Mouse (Mus musculus): ENCODE data around the gene Faap24.

Gene Faap24

DNA sequence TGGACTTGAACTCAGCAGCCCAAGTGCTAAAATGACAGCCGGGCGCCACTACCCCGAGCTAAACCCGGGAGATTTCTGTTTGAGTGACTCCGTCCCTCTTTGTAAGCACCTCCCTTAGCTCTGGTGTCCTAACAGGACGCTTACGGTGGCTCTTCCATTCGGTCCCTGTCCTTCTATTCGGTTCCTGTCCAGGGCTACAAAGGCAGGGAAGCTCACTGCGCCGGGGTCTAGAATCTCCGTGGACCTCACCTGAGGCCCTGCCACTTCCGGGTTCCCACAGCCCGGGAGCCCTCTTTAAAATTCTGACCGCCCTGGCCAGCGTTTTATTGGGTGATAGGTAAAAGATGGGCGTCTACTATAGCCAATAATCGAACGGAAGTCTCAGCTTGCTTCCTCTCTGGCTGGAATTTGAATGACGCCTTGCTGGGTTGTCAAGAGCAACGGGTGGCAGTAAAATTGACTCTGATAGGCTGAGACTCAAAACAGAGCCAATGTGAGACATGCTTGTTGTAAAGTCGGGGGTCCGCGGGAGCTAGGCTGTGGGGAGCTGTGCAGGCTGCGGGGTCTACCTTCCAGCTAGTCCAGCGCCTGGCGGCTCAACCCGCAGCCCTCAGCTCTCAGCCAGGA is at the start of gene Faap24, which contains the start of gene Cep89:
TSS of gene Faap24 (minus strand) at position 295 of the 627 bp plus-strand sequence.
TSS of gene Cep89 (plus strand) at position 494 of the 627 bp plus-strand sequence.
- peak; percentile 92 for DNase-seq

DNA sequence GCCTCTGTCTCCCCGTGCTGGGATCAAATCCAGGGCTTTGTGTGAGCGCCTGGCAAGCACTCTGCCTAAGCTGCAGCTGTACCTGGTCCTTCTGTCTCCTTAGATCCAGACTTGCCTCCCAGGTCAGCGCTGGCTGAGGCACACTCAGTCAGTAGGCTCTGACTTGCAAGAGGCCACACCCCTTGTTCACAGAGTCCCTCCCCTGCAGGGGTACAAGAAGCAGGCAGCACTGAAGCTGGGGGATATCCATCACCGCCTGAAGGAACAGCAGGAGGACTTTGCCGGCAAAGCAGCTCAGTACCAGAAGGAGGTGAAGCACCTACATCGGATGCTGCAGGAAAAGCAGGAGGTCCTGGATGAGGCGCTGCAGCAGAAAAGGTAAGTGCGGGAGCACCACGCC is 38.6 kb upstream of the Faap24 start:
- no peak for DNase-seq

DNA sequence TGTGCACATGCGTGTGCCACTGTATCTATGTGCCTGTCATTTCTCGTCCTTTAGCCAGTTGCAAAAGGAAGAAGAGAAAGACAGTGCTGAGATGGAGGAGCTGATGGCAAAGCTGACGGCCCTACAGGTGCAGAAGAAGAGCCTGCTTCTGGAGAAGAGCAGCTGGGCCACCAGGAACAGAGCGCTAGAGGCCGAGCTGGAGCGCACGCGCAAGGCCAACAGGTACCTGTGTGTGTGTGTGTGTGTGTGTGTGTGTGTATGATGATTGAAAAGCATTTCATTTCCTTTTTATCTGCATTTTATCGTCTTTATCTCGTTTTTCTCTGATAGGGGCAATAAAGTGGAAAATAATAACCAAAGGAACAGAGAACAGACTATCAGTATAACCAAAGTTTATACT is 31.5 kb upstream of the Faap24 start:
- no peak for DNase-seq

DNA sequence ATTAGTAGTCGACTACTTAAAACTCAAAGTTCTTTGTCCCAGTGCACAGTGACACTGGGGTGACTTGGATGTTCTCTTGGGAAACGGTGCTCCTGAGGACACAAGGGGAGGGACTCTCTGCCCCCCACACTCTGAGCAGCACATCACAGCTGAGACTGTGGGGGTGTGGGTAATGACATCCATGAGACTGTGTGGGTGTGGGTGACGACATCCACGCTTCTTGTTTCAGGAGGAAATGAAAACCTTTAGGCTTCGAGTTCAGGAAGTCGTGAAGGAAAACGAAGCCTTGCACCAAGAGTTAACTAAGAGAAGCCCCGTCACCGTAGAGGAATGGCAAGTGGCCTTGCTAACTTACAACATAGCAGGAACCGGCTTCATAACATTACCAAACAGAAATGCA is 26.4 kb upstream of the Faap24 start:
- no peak for DNase-seq

DNA sequence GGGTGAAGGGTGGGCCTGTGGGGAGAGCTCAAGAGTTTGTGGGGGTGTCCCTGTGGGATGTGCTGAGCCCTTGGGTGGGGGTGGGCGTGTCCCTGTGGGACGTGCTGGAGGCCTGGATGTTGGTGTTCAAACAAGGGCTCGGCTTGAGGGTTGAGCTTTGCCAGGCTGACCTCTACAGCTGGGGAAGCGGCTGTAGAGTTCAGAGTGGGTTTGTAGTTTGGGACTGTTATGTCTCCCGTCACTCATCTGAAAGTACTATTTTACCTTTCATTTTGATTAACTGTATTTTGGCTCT is 20.0 kb upstream of the Faap24 start:
- no peak for DNase-seq

DNA sequence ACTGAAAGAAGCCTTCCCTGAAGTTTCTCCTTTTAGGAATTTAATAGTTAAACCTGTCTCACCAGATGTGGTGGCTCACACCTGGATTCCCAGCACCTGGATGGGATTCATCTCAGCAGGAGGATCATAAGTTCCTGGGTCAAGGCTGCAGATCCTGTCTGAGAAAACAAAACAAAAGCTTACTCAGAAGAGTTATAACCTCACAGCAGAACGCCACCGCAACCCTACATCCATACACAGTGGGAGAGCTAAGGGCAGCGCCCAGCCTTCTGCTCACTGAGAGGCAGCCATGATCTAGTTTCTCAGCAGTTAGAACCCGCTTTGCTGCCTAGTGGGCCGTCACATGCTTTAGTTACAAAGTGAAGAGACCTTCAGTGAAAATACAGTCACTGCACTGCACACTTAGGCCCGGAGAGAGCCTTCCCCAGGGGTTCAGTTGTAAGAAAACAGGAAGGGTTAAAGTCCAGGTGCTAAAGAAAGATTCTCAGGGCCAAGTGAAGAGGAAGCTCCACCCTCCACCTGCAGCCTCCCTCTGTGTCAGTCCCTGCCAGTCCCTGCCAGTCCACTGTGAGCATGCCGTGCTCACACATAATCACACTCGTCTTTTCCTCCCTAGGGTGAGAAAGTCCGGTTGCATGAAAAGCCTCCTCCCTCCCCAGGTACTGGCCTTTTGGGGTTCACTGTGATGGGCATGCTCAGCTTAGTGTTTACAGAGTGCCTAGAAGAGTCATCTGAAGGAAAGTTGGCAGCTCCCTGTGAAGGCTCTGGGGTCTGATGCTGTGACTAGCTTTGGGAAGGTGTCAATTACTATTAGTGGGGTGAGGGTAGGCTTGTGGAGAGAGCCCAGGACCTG is 19.4 kb upstream of the Faap24 start:
- no peak for DNase-seq

DNA sequence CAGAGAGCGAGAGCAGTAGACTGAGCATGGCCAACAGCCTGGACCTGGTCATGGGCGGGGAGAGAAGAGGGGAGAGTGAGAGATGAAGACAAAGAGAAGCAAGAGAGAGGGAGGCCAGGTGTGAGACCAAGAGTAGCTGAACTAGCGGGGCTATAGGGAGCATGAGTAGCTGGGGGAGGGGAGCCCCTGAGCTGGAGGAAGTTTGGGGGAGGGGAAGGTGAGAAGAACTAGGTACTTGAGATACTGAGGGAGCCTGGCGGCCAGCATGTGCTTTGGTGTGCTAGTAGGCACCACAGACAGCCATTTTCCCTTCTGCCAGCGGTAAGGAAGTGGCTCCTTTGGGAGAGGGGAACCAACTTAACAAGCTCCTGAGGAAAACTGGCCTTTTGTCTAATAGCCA is 18.6 kb upstream of the Faap24 start:
- DNase-seq = no peak

DNA sequence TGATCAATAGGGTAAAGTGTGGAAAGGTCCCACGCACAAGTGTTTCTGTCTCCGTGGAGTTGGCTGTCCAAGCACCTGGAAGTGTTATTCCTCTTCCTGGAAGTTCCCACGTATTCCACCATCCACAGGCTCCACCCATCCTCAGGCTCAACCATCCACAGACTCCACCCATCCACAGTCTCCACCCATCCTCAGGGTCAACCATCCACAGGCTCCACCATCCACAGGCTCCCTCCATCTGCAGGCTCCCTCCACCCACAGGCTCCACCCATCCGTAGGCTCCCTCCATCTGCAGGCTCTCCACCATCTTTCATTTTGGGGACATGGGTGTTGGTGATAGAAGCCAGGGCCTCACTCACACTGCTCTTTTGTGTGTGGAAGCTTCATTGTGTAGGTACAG is 4.5 kb upstream of the Faap24 start:
- no peak for DNase-seq

DNA sequence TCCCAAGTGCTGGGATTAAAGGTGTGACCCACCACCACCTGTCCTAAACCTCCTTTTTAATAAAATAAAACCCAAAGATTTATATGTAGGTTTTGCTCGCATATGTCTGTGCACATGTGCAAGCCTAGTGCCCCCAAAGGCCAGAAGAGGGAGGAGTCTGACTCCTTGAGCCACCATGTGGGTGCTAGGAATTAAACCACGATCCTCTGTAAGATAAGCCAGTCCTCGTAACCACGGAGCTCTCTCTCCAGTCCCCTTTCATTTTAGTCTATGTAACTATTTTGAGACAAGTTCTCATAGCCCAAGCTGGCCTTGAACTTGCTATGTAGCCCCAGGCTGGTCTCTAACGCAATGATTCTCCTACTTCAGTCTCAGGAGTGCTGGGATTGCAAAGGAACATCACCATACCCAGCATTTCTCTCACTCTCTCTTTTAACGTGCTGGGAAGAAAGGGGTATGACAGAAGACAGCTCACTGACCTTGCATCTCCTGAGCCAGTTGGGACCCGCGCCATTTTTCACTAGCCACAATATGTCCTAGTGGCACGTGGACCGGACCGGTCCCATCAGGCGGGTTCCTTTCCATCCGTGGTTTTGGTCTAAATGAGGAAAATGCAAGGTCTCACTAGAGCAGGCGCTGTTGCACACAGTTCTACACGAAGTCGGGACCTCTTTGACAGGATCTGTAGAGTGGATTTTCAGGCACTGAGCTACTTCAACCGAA is 741 bp downstream of the Faap24 start:
- peak; percentile 33 for DNase-seq

DNA sequence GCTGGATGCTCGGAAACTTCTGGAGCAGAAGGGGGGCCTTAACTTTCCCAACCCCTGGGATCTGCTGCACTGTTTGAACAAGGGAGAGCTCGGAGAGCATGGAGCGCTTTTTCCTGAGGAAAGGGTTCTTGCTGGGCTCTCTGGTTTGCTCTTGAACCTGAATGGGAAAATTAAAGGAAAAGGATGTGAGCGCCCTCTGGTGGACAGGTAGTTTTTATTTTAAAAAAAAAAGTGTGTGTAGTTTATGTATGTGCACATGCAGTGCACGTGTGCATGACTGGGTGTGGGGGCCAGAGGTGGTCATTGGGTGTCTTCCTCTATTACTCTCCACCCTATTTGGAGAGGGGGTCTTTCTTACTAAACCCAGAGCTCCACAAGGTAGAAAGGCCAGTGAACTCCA is 3.7 kb downstream of the Faap24 start:
- no peak for DNase-seq

DNA sequence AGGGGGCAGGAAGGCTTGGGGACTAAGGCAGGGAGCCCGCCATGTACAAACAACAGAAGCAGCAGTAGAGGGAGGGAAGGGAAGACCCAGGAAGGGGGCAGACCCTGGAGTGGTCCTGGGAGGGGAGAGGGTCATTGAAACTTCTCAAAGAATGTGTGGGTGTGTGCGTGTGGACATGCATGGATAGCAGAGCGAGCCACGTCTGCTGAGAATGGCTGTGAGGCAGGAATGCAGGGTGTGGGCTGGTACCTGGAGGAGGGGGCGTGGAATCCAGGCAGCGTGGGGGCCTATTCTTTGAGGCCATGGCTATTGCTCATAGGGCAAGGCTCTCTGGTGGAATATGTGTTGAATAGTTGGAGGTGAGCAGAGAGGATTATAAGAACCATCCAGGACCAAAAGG is 7.9 kb downstream of the Faap24 start:
- no peak for DNase-seq

DNA sequence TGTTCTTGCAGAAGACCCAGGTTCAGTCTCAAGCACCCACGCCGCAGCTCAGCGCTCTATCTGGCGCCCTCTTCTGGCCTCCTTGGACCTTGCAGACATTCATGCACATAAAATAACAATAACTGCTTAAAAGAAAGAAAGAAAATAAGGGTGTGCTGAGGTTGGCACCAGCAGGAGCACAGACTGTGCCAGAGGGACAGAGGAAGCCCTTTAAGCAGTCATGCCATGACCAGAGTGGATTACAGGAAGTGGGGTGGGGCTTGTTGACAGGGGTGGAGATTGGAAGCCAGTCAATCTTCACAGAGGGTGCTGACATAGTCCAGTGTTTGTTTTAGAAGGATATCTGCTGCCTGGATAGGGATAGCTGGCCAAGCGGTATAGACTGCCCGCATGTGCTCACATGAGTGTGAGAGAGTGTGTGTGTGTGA is 10.1 kb downstream of the Faap24 start:
- no peak for DNase-seq

DNA sequence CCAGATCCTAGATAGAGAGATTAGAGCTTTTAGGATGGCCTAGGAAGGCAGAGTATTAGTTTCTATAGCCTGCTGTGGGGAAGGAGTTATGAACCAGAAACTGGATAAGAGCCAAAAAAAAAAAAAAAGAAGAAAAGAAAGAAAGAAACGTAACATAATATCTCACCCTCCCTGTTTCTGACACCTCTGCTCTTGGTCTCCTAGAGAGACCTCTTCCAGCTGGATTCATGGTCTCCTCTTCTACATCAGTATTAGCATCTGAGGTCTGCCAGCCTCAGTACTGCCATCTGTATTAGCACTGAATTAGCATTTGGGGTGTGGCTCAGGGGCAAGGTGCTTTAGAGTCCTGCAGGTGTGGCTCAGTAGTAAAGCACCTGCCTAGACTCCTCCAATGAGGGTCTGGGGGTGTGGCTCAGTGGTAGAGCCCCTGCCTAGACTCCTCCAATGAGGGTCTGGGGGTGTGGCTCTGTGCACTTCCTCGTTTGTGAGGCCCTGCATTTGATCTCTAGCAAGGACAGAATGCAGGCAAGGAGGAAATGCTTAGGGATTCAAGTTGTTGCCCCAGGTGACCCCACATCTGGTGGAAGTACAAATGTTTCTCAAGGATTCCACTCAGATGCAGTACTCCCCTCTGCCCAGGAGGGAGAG is 13.8 kb downstream of the Faap24 start:
- DNase-seq = no peak

DNA sequence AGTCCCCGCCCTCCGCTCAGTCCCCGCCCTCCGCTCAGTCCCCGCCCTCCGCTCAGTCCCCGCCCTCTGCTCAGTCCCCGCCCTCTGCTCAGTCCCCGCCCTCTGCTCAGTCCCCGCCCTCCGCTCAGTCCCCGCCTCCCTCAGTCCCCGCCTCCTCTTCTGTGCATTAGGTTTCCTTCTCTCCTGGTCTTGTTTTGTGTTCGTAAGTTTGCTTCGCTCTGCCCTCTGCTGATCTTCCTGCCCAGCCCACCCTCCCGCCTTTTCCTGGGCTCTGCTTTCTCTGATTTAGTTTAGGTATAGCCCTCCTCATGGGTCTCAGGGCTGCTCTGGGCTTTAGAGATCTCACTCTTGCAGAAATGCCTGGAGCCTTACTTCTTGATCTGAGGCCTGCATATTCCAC is 14.8 kb downstream of the Faap24 start:
- no peak for DNase-seq

DNA sequence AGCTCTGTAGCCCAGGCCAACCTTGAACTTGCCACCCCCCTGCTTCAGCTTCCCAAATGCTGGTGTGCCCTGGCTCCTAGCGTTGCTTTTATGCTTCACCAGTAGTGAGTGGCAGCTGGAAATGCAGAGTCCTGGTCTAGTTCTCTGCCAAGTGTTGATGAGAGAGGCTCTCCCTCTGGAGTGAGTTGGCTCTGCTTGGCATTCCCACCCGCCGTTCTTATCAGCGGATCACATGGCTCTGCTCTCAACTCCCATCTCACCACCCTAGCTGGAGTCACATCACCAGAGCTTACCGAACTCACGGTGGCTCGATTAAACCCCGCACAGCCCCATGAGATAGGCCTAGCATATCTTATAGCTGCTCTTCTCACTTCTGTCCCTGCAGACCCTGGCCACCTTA is 16.3 kb downstream of the Faap24 start:
- DNase-seq = no peak

DNA sequence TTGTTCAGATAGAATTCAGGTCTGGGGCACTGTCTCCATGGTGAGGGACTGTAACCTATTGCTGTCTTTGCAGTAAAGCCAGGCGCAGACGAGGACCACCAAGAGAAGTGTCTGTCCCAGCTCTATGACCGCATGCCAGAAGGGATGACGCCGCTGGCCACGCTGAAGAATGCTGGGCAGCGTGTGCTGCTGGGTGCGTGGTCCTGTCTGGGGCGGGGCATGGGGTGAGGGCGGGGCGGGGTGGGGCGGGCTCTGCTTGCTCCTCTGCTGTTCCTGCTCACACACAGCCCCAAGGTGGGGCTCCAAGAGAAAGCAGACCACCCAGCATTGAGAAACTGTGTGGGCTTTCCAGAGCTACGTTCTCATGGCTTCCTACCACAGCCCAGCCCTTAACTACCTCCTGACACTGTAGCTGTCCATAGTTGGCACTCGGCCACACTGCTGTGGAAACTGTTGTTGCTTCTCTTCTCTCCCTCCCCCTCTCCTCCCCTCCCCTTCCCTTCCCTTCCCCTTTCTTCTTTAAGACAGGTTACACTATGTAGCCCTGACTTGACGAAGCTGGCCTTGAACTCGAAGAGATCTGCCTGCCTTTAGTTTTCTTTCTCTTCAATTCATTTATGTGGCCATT is 17.0 kb downstream of the Faap24 start:
- DNase-seq = no peak

DNA sequence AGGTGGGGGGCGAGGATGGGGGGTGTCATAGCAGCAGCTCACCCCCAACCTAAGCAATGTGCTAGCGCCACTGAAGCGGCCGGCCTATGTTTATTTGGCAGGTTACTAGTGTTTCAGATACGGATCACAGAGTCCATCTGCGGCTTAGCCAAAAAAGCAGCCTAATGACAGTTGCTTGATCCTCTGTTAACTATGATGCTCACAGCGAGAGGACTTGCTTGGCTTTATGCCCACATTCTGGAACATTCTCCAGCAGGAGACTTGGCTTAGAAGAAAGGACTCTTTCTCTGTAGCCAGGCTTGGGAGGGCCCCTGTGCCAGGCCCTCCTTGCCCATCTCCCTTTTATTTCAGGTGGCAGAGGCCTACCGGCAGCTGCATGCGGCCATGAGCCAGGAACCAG is 20.0 kb downstream of the Faap24 start:
- DNase-seq = peak; percentile 62

DNA sequence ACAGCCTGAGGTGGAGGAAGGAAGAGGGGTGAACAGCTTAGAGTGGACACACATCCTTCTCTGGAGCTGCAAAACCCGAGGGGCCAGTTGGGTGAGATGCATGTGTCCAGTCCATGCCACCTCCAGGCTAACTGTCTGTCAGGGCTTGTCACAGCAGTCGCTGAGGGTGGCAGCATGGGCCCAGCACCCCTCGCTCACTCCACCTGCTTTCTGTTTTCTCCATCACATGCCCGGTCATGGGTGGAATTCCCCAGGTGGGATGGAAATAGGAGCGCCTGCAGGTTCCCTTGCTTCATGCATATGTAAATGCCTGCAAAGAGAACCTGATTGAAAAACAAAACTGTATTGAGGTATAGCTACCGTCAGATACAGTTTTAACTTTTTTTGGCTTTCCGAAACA is 22.4 kb downstream of the Faap24 start:
- DNase-seq = no peak

DNA sequence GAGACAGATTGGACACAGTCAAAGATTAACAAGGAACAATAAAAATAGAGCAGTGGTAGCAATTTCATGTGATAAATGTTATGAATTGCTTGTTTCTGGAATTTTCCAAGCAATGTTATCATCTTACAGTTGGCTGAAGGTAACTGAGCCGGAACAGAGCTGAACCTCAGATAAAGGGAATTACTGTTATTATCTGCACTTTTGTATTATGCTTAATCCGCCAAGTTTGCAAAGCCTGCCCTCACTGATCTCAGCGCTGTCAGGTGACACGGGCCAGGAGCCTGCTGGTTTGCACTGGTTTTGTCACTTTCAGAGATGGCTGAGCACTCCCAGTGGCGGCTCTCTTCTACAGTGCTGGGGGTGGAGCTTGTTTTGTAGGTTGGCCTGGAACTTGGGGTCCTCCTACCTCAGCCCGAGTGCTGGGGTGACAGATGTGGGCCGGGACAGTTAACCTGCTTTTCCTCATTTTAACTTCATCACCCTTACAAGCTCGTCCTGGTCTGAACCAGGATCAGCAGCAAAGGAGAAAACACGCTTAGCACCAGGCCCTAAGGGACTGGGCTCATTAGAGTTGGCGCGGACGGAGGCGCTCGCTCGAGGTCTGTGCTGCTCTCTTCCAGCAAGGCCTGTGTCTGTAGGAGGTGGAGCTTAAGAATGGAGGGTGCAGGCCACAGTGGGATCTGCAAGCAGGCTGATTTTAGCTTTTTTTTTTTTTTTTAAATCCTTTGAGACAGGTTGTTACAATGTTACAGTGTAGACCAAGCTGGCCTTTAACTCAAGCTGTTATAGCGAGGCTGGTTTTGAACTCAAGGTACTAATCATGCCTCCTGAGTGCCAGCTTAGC is 23.3 kb downstream of the Faap24 start:
- no peak for DNase-seq

DNA sequence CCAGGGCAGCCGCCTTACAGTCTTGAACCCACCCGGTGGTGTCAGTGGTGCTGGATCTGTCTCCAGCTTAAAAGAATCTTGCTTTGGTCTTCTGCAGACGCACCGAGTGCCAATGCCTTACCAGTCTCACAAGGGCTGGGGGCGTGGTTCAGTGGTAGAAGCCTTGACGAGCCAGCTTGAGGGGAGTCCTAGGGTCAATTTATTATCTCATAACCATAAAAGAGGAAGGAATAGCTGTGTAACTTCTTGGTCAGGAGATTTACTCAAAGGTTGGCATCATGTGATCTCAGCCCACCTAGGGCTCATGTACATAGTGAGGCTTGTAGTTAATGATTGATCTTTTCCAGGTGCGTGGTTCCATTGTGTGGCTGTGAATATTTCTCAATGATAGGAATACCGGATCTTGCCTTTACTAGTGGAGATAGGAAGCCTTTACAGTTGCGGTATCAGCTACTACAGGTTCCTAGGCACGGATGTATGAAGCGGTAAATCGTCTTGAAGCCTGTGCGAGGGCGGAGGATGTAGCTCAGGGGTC is 24.1 kb downstream of the Faap24 start:
- DNase-seq = no peak

DNA sequence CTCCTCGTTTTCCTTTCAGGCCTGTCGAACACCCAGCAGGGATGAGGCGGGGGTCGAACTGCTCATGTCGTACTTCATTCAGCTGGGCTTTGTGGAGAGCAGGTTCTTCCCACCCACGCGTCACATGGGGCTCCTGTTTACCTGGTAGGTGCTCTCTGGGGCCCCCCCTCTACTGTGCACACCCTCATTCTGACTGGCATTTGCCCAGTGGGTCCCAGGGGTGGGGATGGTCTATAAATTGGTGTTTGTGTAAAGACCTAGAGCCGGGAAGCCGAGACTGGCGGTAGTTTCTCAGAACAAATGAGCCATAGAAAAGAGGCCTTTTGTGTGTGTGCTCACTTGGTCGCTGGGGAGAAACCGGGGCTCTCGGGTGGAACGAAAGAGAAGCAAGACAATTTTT is 25.5 kb downstream of the Faap24 start:
- no peak for DNase-seq
